Mouse (Mus musculus): Measurements from ENCODE around the gene Bcan. TPM values are rescaled to one million over a fixed set of nuclear protein-coding genes. Genes with fewer than 3 reads are reported as not detected.

Bcan gene
- total RNA-seq, 2 experiments from 2014 or later = not detected

GRCm38 (mm10) chr3:87973593-87974380, 26.2 kb downstream of the Bcan start:
- no peak for ATAC-seq (replicated peaks; ENCODE audit: poor library complexity)

- ATAC-seq (replicated peaks; ENCODE audit: poor library complexity) = no peak
Observed at GRCm38 (mm10) chr3:87972776-87973175, 27.3 kb downstream of the Bcan start.

GRCm38 (mm10) chr3:87972203-87972664, 27.8 kb downstream of the Bcan start:
- ATAC-seq (replicated peaks; ENCODE audit: poor library complexity) = no peak

- no peak for ATAC-seq (replicated peaks; ENCODE audit: poor library complexity)
Observed at GRCm38 (mm10) chr3:87971489-87972202, 28.4 kb downstream of the Bcan start.

GRCm38 (mm10) chr3:87970939-87971488, 29.0 kb downstream of the Bcan start, which contains the start of gene Nes:
Gene Nes, plus strand, starts transcription at chr3:87971078.
- ATAC-seq (replicated peaks; ENCODE audit: poor library complexity) = 0 out of 2 replicates have a peak, but pooled peaks have one; percentile 19

- ATAC-seq (replicated peaks; ENCODE audit: poor library complexity) = peak; percentile 78
Observed at GRCm38 (mm10) chr3:87970184-87970938, 29.7 kb downstream of the Bcan start.

- peak; percentile 99 for ATAC-seq (replicated peaks; ENCODE audit: poor library complexity)
Observed at GRCm38 (mm10) chr3:87960586-87961191, 39.3 kb downstream of the Bcan start.

GRCm38 (mm10) chr3:87960191-87960585, 39.8 kb downstream of the Bcan start:
- no peak for ATAC-seq (replicated peaks; ENCODE audit: poor library complexity)

- no peak for ATAC-seq (replicated peaks; ENCODE audit: poor library complexity)
Observed at GRCm38 (mm10) chr3:87959371-87959770, 40.7 kb downstream of the Bcan start.

GRCm38 (mm10) chr3:87958967-87959366, 41.1 kb downstream of the Bcan start:
- no peak for ATAC-seq (replicated peaks; ENCODE audit: poor library complexity)

GRCm38 (mm10) chr3:87958476-87958875, 41.6 kb downstream of the Bcan start:
- no peak for ATAC-seq (replicated peaks; ENCODE audit: poor library complexity)

GRCm38 (mm10) chr3:87958056-87958455, 42.0 kb downstream of the Bcan start:
- ATAC-seq (replicated peaks; ENCODE audit: poor library complexity) = no peak

GRCm38 (mm10) chr3:87952440-87952839, 47.6 kb downstream of the Bcan start:
- no peak for ATAC-seq (replicated peaks; ENCODE audit: poor library complexity)

- ATAC-seq (replicated peaks; ENCODE audit: poor library complexity) = no peak
Observed at GRCm38 (mm10) chr3:87951946-87952345, 48.1 kb downstream of the Bcan start.

GRCm38 (mm10) chr3:87949955-87950515, 50.0 kb downstream of the Bcan start:
- ATAC-seq (replicated peaks; ENCODE audit: poor library complexity) = no peak

GRCm38 (mm10) chr3:87949266-87949954, 50.6 kb downstream of the Bcan start:
- ATAC-seq (replicated peaks; ENCODE audit: poor library complexity) = no peak

GRCm38 (mm10) chr3:87948378-87949265, 51.4 kb downstream of the Bcan start, which contains the start of gene Crabp2:
Gene Crabp2, plus strand, starts transcription at chr3:87948666.
- ATAC-seq (replicated peaks; ENCODE audit: poor library complexity) = peak; percentile 29

- ATAC-seq (replicated peaks; ENCODE audit: poor library complexity) = no peak
Observed at GRCm38 (mm10) chr3:87947811-87948199, 52.2 kb downstream of the Bcan start.

Data from megakaryocyte progenitor cell, adult 5-6 weeks (primary cell).